Mouse (Mus musculus) midbrain, embryonic 14.5 days (tissue): ENCODE data around the gene Pheta2. TPM values are rescaled to one million over a fixed set of nuclear protein-coding genes. Genes with fewer than 3 reads are reported as not detected.

Experiments used
- ATAC-seq: fragments of 200-750 bp; cut with Nextera tagmentation; 2 replicates; pipeline ENCODE4 v1.8.0; 2017; ENCODE audit warnings: moderate number of reproducible peaks, moderate library complexity; ENCODE audit not compliant: low FRiP score, low TSS enrichment
- DNase-seq: peaks from one replicate; pipeline ENCODE4 v3.0.0-alpha.2; 2015
- H3K27ac ChIP-seq: fragments of 300-500 bp; sonication (generic); replicated peaks from 2 replicates; pipeline ENCODE4 v1.5.1; 2014; ENCODE audit warnings: mild to moderate bottlenecking, low read depth, low read length, moderate library complexity
- H3K27me3 ChIP-seq: fragments of 300-500 bp; sonication (generic); 2 replicates; pipeline ENCODE4 v1.6.1; 2014; ENCODE audit warnings: low read length, control low read depth, mixed read lengths; ENCODE audit not compliant: control insufficient read depth, insufficient read depth
- H3K36me3 ChIP-seq: fragments of 300-500 bp; sonication (generic); 2 replicates; pipeline ENCODE4 v1.6.1; 2014; ENCODE audit warnings: low read length, control low read depth; ENCODE audit not compliant: control insufficient read depth, insufficient read depth
- H3K4me1 ChIP-seq: fragments of 300-500 bp; sonication (generic); 2 replicates; pipeline ENCODE4 v1.6.1; 2014; ENCODE audit warnings: mild to moderate bottlenecking, antibody characterized with exemption, low read length, control low read depth; ENCODE audit not compliant: control insufficient read depth, insufficient read depth
- H3K4me2 ChIP-seq: fragments of 300-500 bp; sonication (generic); 2 replicates; pipeline ENCODE4 v1.6.1; 2014; ENCODE audit warnings: mild to moderate bottlenecking, low read length, moderate library complexity
- H3K4me3 ChIP-seq: fragments of 300-500 bp; sonication (generic); replicated peaks from 2 replicates; pipeline ENCODE4 v1.5.1; 2014; ENCODE audit warnings: low read depth, low read length
- H3K9ac ChIP-seq: fragments of 300-500 bp; sonication (generic); replicated peaks from 2 replicates; pipeline ENCODE4 v1.6.1; 2014; ENCODE audit warnings: mild to moderate bottlenecking, low read length, moderate library complexity
- H3K9me3 ChIP-seq: fragments of 300-500 bp; sonication (generic); 2 replicates; pipeline ENCODE4 v1.6.1; 2016; ENCODE audit warnings: low read length, control low read depth, mixed read lengths; ENCODE audit not compliant: control insufficient read depth
- WGBS: fragments of 180-500 bp; shearing (Covaris S2); extraction: QIAGEN DNeasy Blood & Tissue Kit; methylation state at CpG from one replicate; pipeline ENCODE4 v1.1.7; 2014; 5-methylcytosine and 5-hydroxymethylcytosine counted together
- polyA plus RNA-seq: library from polyadenylated mRNA; unstranded; fragments of >200 nt; fragmentation: Nextera tagmentation; extraction: Ambion mirVana; gene quantifications from 2 replicates; pipeline ENCODE4 v1.2.1, GENCODE M21; 2014

Pheta2 gene
- polyA plus RNA-seq, 1 experiment from 2014 or later, result 1.3 TPM

- H3K4me2 ChIP-seq, result no peak overlapping the region
- ATAC-seq (no peak), DNase-seq (no peak)
- H3K4me3 ChIP-seq, result no peak overlapping the region
- H3K27me3 ChIP-seq, result no peaks in the 10 kb centered on the region
- H3K9ac ChIP-seq, result no peak overlapping the region
- no peaks in the 10 kb centered on the region for H3K36me3 ChIP-seq
- WGBS, result 88% methylated on average over 6 of the region's 6 CpGs
- no peaks in the 10 kb centered on the region for H3K4me1 ChIP-seq
- no peak overlapping the region for H3K27ac ChIP-seq
- no peaks in the 10 kb centered on the region for H3K9me3 ChIP-seq
Measured at GRCm38 (mm10) chr15:82317839-82318238, 20.9 kb upstream of the Pheta2 start.

GRCm38 (mm10) chr15:82319613-82320012 lies 19.1 kb upstream of the Pheta2 start:
- no peaks in the 10 kb centered on the region for H3K9me3 ChIP-seq
- no peak overlapping the region for H3K9ac ChIP-seq
- H3K4me3 ChIP-seq, result no peak overlapping the region
- no peak overlapping the region for H3K27ac ChIP-seq
- 78% methylated on average over 1 of the region's 1 CpGs for WGBS
- no peaks in the 10 kb centered on the region for H3K4me1 ChIP-seq
- no peaks in the 10 kb centered on the region for H3K36me3 ChIP-seq
- H3K27me3 ChIP-seq, result no peaks in the 10 kb centered on the region
- DNase-seq, result no peak
- H3K4me2 ChIP-seq, result no peak overlapping the region
- ATAC-seq, result no peak

GRCm38 (mm10) chr15:82322195-82322594 lies 16.5 kb upstream of the Pheta2 start:
- no peak for DNase-seq
- no peaks in the 10 kb centered on the region for H3K36me3 ChIP-seq
- no peak overlapping the region for H3K27ac ChIP-seq
- H3K4me2 ChIP-seq, result no peak overlapping the region
- WGBS, result 80% methylated on average over 8 of the region's 8 CpGs
- no peaks in the 10 kb centered on the region for H3K9me3 ChIP-seq
- H3K4me1 ChIP-seq, result no peaks in the 10 kb centered on the region
- H3K9ac ChIP-seq, result no peak overlapping the region
- no peaks in the 10 kb centered on the region for H3K27me3 ChIP-seq
- no peak overlapping the region for H3K4me3 ChIP-seq
- ATAC-seq, result no peak

DNA sequence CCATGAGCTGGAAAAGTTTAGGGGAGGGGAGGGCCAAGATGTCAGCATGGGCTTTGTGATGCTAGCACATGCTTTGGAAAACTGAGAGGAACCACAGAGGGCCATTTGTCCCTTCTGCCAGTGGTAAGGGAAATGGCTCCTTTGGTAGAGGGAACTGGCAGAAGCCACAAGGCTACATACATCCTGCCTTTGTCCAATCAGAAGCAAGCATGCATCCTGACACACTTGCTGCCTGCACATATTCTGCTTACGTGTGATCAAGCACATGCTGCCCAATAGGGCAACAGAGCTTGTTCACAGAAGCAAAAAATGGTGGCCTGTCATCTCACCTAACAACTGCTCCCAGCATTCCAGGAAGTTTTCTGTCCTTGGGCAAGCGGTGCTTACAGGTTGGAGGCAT lies 13.4 kb upstream of the Pheta2 start:
- H3K36me3 ChIP-seq, result peaks cover 4% of the 10 kb centered on the region; the same call in 1 of the 2 replicates
- H3K27ac ChIP-seq, result no peak overlapping the region
- no peaks in the 10 kb centered on the region for H3K4me1 ChIP-seq
- H3K27me3 ChIP-seq, result no peaks in the 10 kb centered on the region
- H3K9me3 ChIP-seq, result no peaks in the 10 kb centered on the region
- 81% methylated on average over 2 of the region's 2 CpGs for WGBS
- ATAC-seq (no peak), DNase-seq (no peak)
- no peak overlapping the region for H3K4me2 ChIP-seq
- no peak overlapping the region for H3K4me3 ChIP-seq
- no peak overlapping the region for H3K9ac ChIP-seq

DNA sequence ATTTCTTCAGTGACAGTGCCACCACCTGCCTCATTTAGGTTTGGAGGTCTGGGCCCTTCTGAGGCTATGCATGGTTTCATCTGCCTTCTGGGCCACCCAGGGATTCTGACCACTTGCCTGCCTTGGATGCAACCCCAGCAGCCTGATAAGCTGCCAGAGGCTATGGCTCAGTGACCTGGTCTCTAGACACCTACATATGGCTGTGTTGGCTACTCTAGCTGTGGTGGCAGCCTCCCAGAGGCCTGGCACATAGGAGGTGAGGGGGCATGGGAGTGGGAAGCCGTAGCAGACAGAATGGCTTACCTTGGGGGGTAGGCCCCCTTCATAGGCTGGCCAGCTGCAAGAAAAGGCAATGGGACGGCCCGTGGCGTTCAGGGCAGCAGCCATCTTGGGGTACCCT lies 3.5 kb upstream of the Pheta2 start:
- H3K9me3 ChIP-seq, result no peaks in the 10 kb centered on the region
- ATAC-seq (no peak), DNase-seq (no peak)
- H3K36me3 ChIP-seq, result peaks cover 8% of the 10 kb centered on the region; the same call in 1 of the 2 replicates
- H3K9ac ChIP-seq, result no peak overlapping the region
- H3K4me3 ChIP-seq, result no peak overlapping the region
- H3K27ac ChIP-seq, result no peak overlapping the region
- no peak overlapping the region for H3K4me2 ChIP-seq
- WGBS, result 94% methylated on average over 4 of the region's 4 CpGs
- H3K4me1 ChIP-seq, result peaks cover 11% of the 10 kb centered on the region
- H3K27me3 ChIP-seq, result peaks cover 3% of the 10 kb centered on the region

DNA sequence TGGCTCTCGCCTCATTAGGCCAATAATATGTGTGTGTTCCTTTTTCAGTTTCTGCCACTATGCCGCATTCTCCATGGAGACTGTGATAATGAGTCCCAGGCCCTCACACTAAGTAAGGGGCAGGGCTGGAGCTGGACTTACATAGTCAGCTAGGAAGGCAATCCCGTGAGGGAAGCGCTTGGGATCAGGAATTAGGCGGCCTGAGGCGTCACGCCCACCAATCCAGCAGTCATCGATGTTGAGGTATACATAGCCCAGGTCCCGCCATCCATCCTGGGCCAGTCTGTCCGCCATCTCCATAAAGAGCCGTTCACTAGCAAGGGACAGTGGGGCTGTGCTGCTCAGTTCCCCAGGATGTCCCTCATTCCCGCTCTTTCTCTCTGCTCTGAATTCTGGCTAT lies 2.1 kb upstream of the Pheta2 start:
- WGBS, result 76% methylated on average over 12 of the region's 12 CpGs
- no peak overlapping the region for H3K4me2 ChIP-seq
- ATAC-seq, result no peak
- DNase-seq, result no peak
- H3K36me3 ChIP-seq, result peaks cover 8% of the 10 kb centered on the region; the same call in 1 of the 2 replicates
- H3K9ac ChIP-seq, result no peak overlapping the region
- no peak overlapping the region for H3K27ac ChIP-seq
- H3K4me3 ChIP-seq, result no peak overlapping the region
- H3K27me3 ChIP-seq, result peaks cover 9% of the 10 kb centered on the region
- peaks cover 14% of the 10 kb centered on the region for H3K4me1 ChIP-seq
- H3K9me3 ChIP-seq, result no peaks in the 10 kb centered on the region

GRCm38 (mm10) chr15:82337875-82338274 lies 867 bp upstream of the Pheta2 start:
- peaks cover 8% of the 10 kb centered on the region; the same call in 1 of the 2 replicates for H3K36me3 ChIP-seq
- peaks cover 9% of the 10 kb centered on the region for H3K27me3 ChIP-seq
- ATAC-seq (no peak), DNase-seq (no peak)
- no peak overlapping the region for H3K27ac ChIP-seq
- WGBS, result 56% methylated on average over 4 of the region's 4 CpGs
- peak overlapping the region; percentile 69 for H3K4me2 ChIP-seq
- peak overlapping the region; percentile 51 for H3K9ac ChIP-seq
- peaks cover 14% of the 10 kb centered on the region for H3K4me1 ChIP-seq
- H3K4me3 ChIP-seq, result peak overlapping the region; percentile 52
- no peaks in the 10 kb centered on the region for H3K9me3 ChIP-seq

DNA sequence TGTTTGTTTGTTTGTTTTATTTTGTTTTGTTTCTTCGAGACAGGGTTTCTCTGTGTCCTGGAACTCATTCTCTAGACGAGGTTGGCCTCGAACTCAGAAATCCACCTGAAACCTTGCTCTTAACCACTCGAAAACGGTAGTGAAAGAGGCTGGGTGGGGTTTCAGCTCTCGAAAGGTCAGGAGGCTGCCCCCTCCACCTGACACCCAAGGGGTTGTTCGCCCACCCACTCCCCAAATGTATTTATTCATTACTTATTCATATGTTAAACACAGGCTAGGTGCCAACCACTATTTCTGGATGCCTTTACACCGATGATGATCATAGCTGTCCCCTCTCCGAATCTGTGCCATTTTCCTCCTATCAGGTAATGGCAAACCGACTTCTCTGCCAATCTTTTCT lies 408 bp downstream of the Pheta2 start:
- Histone ChIP-seq H3K4me2 (peak overlapping the region; percentile 69), H3K4me3 (peak overlapping the region; percentile 52), H3K9me3 (no peaks in the 10 kb centered on the region), H3K36me3 (peaks cover 8% of the 10 kb centered on the region; the same call in 1 of the 2 replicates), H3K27me3 (peaks cover 9% of the 10 kb centered on the region), H3K9ac (peak overlapping the region; percentile 51; the same call in 1 of the 2 replicates), H3K4me1 (peaks cover 14% of the 10 kb centered on the region), H3K27ac (no peak overlapping the region)
- DNase-seq (no peak), ATAC-seq (no peak)
- 61% methylated on average over 10 of the region's 10 CpGs for WGBS

GRCm38 (mm10) chr15:82339634-82340254 lies 1.0 kb downstream of the Pheta2 start:
- no peak for ATAC-seq

More at GRCm38 (mm10) chr15:82339634-82340254, 1.0 kb downstream of the Pheta2 start:
- no peak for DNase-seq
- Histone ChIP-seq H3K4me2 (no peak overlapping the region), H3K27me3 (peaks cover 9% of the 10 kb centered on the region), H3K27ac (no peak overlapping the region), H3K9ac (no peak overlapping the region), H3K4me3 (no peak overlapping the region), H3K9me3 (no peaks in the 10 kb centered on the region), H3K36me3 (peaks cover 8% of the 10 kb centered on the region; the same call in 1 of the 2 replicates), H3K4me1 (peaks cover 14% of the 10 kb centered on the region)
- 81% methylated on average over 8 of the region's 8 CpGs for WGBS
